Mouse (Mus musculus) E14TG2a.4 (cell line): ENCODE data around the gene Rab3a.

Experiments
- H3K27me3 ChIP-seq: 2 replicates; pipeline ENCODE4 v1.6.1; 2014; ENCODE audit warnings: low read length, control low read depth; ENCODE audit not compliant: insufficient read depth
- H3K36me3 ChIP-seq: 2 replicates; pipeline ENCODE4 v1.6.1; 2014; ENCODE audit warnings: low read length, control low read depth; ENCODE audit not compliant: insufficient read depth
- H3K4me1 ChIP-seq: replicated peaks from 2 replicates; pipeline ENCODE4 v1.6.1; 2014; ENCODE audit warnings: low read depth, low read length, control low read depth
- H3K4me3 ChIP-seq: replicated peaks from 2 replicates; pipeline ENCODE4 v1.5.1; 2014; ENCODE audit warnings: mild to moderate bottlenecking, low read length
- H3K9me3 ChIP-seq: 2 replicates; pipeline ENCODE4 v1.6.1; 2014; ENCODE audit warnings: low read length, control low read depth
- CTCF ChIP-seq: conservative IDR thresholded peaks from 2 replicates; pipeline ENCODE4 v1.5.1; 2014; ENCODE audit warnings: low read length
- NANOG ChIP-seq: IDR thresholded peaks from 2 replicates; pipeline ENCODE4 v1.6.1; 2014; ENCODE audit warnings: borderline replicate concordance, low read length, mixed read lengths
- POU5F1 ChIP-seq: IDR thresholded peaks from 2 replicates; pipeline ENCODE4 v1.6.1; 2014; ENCODE audit warnings: low read length, borderline replicate concordance

Rab3a gene

GRCm38 (mm10) chr8:70808239-70808638 lies 53.8 kb downstream of the Rab3a start, which contains the start of gene Il12rb1:
Il12rb1 (plus strand) TSS chr8:70808449.
- peaks cover 59% of the 10 kb centered on the region for H3K4me1 ChIP-seq

More at GRCm38 (mm10) chr8:70808239-70808638, 53.8 kb downstream of the Rab3a start, which contains the start of gene Il12rb1:
- Histone ChIP-seq H3K4me3 (no peak within 1 kb of the TSS), H3K27me3 (peaks cover 63% of the 10 kb centered on the region), H3K36me3 (no peaks in the 10 kb centered on the region), H3K9me3 (no peaks in the 10 kb centered on the region)
- TF ChIP-seq POU5F1 = no peak
- TF ChIP-seq CTCF = no peak
- TF ChIP-seq NANOG = no peak
